Mouse (Mus musculus) bone marrow, adult 2 months (tissue): ENCODE data around the gene Scd2. TPM values are rescaled to one million over a fixed set of nuclear protein-coding genes. Genes with fewer than 3 reads are reported as not detected.
"Not testable (repeated sequence)": the region's sequence is repeated elsewhere in the genome, so short reads cannot be mapped to it uniquely, and the experiment has no call there.

Experiments
- H3K27ac ChIP-seq: fragments of 200-500 bp; 2 replicates; pipeline ENCODE4 v1.5.1; 2012; ENCODE audit warnings: low read depth, mild to moderate bottlenecking, control low read depth, inconsistent platforms, low read length; ENCODE audit not compliant: control insufficient read depth, poor library complexity, insufficient read depth
- H3K4me1 ChIP-seq: fragments of 200-500 bp; 2 replicates; pipeline ENCODE4 v1.6.1; 2011; ENCODE audit warnings: low read length; ENCODE audit not compliant: control insufficient read depth, insufficient read depth
- H3K4me3 ChIP-seq: fragments of 200-500 bp; replicated peaks from 2 replicates; pipeline ENCODE3; 2011; ENCODE audit warnings: mild to moderate bottlenecking, low read depth, low read length, control low read depth; ENCODE audit not compliant: control insufficient read depth
- CTCF ChIP-seq: fragments of 200-500 bp; IDR thresholded peaks from 2 replicates; pipeline ENCODE4 v1.5.1; 2011; ENCODE audit warnings: low read length, control low read depth; ENCODE audit not compliant: control insufficient read depth, insufficient read depth
- POLR2A ChIP-seq: fragments of 200-500 bp; IDR thresholded peaks from 2 replicates; pipeline ENCODE4 v1.6.1; 2011; ENCODE audit warnings: low read depth, mild to moderate bottlenecking, control low read depth, low read length, borderline replicate concordance; ENCODE audit not compliant: control insufficient read depth
- WGBS: fragments of 180-500 bp; shearing (Covaris S2); methylation state at CpG from one replicate; pipeline ENCODE4 v1.1.7; 2018; 5-methylcytosine and 5-hydroxymethylcytosine counted together
- polyA plus RNA-seq: library from polyadenylated mRNA; stranded (reverse); fragments of >200 nt; gene quantifications from 2 replicates; pipeline ENCODE4 v1.2.4, GENCODE M21; 2011; ENCODE audit warnings: low replicate concordance; ENCODE audit not compliant: missing spikeins, insufficient read depth, insufficient read length

Scd2 gene
- polyA plus RNA-seq, 1 experiment: 19.7 TPM

GRCm38 (mm10) chr19:44309351-44310154 lies 16.1 kb downstream of the Scd2 start:
- WGBS: 84% methylated on average over 12 of the region's 12 CpGs
- Histone ChIP-seq H3K4me3 (no peak overlapping the region), H3K27ac (no peak overlapping the region), H3K4me1 (peaks cover 3% of the 10 kb centered on the region)
- TF ChIP-seq POLR2A: no peak
- no peak for TF ChIP-seq CTCF

- not testable (repeated sequence) for H3K4me3 ChIP-seq, H3K27ac ChIP-seq, H3K4me1 ChIP-seq
- WGBS: 68% methylated on average over 1 of the region's 1 CpGs
Observed at GRCm38 (mm10) chr19:44310155-44310575, 16.7 kb downstream of the Scd2 start.

DNA sequence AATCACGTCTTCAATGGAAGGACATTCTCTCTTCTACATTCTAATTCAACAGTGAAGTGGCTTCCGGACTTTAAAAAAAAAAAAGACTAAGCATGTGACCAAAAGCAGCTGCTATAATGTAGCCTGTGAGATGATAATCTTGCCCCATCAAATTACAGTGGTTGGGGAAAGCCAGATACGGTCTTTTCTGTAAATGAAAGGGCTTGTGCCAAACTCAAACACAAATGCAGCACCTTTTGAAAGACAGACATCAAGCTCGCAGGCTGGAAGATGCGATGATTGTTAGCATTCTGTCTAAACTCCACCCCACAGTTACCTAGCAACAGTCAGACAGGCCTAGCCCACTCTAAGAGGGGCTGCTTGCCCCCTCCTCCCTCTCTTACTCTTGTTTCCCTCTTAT lies 17.3 kb downstream of the Scd2 start:
- Histone ChIP-seq H3K4me3 (no peak overlapping the region), H3K4me1 (peaks cover 3% of the 10 kb centered on the region)

GRCm38 (mm10) chr19:44311306-44312006 lies 18.0 kb downstream of the Scd2 start:
- Histone ChIP-seq H3K4me3 (no peak overlapping the region), H3K4me1 (peaks cover 3% of the 10 kb centered on the region), H3K27ac (no peak overlapping the region)
- WGBS: 85% methylated on average over 8 of the region's 8 CpGs
- TF ChIP-seq POLR2A (no peak), CTCF (no peak)

More for the DNA sequence above, 17.3 kb downstream of the Scd2 start:
- H3K27ac ChIP-seq: no peak overlapping the region
- WGBS: 70% methylated on average over 5 of the region's 5 CpGs
- TF ChIP-seq CTCF: no peak
- TF ChIP-seq POLR2A: no peak

GRCm38 (mm10) chr19:44312007-44312360 lies 18.5 kb downstream of the Scd2 start:
- WGBS: 70% methylated on average over 4 of the region's 4 CpGs
- Histone ChIP-seq H3K4me3 (no peak overlapping the region), H3K4me1 (peaks cover 3% of the 10 kb centered on the region), H3K27ac (no peak overlapping the region)
- TF ChIP-seq POLR2A: no peak
- TF ChIP-seq CTCF: no peak

DNA sequence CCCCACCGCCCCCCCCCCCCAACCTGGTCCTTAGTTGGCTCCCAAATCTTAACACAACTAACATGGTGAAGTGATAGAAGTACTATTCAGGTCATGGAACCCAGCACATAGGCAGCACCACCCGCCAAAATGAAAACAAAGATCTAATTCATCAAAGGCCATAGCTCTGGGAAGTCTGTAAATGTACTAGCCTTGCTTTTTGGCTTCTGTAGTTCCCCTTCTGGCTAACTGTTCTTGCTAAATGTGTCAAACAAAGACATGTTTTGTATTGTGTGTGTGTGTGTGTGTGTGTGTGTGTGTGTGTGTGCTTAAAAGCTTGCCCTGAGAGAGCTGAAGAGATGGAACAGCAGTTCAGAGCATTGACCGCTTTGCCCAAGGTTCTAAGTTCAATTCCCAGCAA lies 19.6 kb downstream of the Scd2 start:
- WGBS: 80% methylated on average over 3 of the region's 3 CpGs
- TF ChIP-seq CTCF (no peak), POLR2A (no peak)
- Histone ChIP-seq H3K4me3 (no peak overlapping the region), H3K27ac (no peak overlapping the region), H3K4me1 (peaks cover 3% of the 10 kb centered on the region)

- H3K27ac ChIP-seq: no peak overlapping the region
- WGBS: 2% methylated on average over 18 of the region's 18 CpGs
- TF ChIP-seq CTCF (no peak), POLR2A (no peak)
- peak overlapping the region; percentile 39 for H3K4me3 ChIP-seq
- H3K4me1 ChIP-seq: peaks cover 3% of the 10 kb centered on the region
Observed at GRCm38 (mm10) chr19:44314327-44314759, 20.9 kb downstream of the Scd2 start.

- TF ChIP-seq CTCF (no peak), POLR2A (no peak)
- 5% methylated on average over 11 of the region's 11 CpGs for WGBS
- peak overlapping the region; percentile 25 for H3K4me3 ChIP-seq
- H3K27ac ChIP-seq: no peak overlapping the region
- H3K4me1 ChIP-seq: peaks cover 3% of the 10 kb centered on the region
Observed at GRCm38 (mm10) chr19:44314871-44315414, 21.5 kb downstream of the Scd2 start.
